Mouse (Mus musculus): ENCODE data around the gene Fhdc1. TPM values are rescaled to one million over a fixed set of nuclear protein-coding genes. Genes with fewer than 3 reads are reported as not detected.

Fhdc1 gene
- total RNA-seq (2015) (0.09 and 0.32 TPM in 2 replicates), total RNA-seq (2017) (0.65 and 0.73 TPM in 2 replicates)

- peak; percentile 50 for ATAC-seq (ENCODE audit: poor library complexity, severe bottlenecking)
Measured at GRCm38 (mm10) chr3:84480006-84480897, at the start of gene Fhdc1. Fhdc1 (minus strand) TSS chr3:84480429.

DNA sequence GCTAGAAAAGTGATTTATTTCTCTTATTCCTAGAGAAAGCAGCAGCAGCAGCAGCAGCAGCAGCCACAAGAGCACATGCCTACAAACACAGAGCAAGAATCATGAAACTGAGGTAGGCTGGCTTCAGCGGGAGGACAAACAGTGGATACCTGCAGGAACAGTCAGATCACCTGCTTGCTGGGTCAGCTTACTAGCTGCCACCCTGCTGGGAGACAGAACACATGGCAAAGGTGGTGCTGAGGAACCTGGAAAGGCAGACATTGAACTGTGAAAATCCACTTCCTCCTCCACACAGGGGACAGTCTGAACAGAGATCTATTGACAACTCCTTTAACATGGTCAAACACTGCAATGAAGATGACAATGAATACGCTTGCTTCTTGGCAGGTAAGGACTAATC, 48.8 kb upstream of the Fhdc1 start:
- ATAC-seq (ENCODE audit: poor library complexity, severe bottlenecking) = no peak

DNA sequence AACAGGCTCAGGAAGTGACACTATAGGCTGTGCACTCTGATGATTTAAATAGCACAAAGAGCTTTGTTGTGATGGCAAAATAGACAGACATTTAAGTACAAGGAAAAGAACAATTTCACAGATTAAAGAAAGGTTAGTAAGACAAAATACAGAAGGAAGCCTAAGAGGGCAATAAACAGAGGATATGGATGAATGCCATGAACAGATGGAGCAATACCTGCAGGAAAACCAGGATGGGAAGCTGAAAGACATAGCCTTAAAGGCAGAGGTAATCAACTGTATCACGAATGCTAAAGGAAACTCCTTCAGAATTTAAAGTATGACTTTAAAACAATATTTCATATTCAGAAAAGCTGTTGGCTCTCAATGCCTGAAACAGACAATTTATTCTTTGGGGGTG, 44.7 kb upstream of the Fhdc1 start:
- ATAC-seq (ENCODE audit: poor library complexity, severe bottlenecking) = no peak

GRCm38 (mm10) chr3:84516163-84516562, 35.9 kb upstream of the Fhdc1 start:
- no peak for ATAC-seq (ENCODE audit: poor library complexity, severe bottlenecking)

- ATAC-seq (ENCODE audit: poor library complexity, severe bottlenecking) = no peak
Measured at GRCm38 (mm10) chr3:84512774-84513515, 32.7 kb upstream of the Fhdc1 start.

DNA sequence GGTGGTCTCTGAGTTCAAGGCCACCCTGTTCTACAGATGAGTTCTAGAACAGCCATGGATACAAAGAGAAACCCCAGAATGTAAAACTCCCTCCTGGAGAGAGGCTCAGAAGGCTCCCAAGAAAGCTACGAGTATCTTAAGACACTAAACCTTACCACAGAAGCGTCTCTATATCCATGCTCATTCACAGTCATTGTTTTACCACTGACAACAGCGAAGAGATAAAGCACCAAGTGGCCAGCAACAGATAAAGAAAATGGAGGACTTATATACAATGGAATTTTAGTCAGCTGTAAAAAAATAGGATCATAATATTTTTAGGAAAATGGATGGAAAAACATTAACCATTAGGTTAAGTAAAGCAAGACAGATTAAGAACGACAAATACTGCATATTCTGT, 25.0 kb upstream of the Fhdc1 start:
- ATAC-seq (ENCODE audit: poor library complexity, severe bottlenecking) = no peak

DNA sequence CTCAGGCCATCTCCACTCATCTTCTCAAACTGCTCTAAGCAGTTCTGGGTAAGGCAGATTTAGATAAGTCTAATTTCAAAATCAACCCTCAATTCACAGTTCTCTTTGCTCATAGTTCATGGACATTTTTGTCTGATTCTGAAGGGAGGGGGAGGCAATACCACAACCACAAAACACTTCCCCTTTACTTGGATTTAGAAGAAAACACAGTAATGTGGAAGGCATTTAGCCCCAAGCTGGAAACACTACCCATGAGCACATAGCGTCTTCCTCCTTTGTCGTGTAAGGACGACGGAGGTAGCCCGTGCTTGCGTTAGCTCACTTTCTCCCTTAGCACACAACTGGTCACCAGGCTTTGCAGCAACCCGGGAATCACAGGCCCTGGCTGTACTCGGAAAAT, 24.1 kb upstream of the Fhdc1 start:
- ATAC-seq (ENCODE audit: poor library complexity, severe bottlenecking) = peak; percentile 99

DNA sequence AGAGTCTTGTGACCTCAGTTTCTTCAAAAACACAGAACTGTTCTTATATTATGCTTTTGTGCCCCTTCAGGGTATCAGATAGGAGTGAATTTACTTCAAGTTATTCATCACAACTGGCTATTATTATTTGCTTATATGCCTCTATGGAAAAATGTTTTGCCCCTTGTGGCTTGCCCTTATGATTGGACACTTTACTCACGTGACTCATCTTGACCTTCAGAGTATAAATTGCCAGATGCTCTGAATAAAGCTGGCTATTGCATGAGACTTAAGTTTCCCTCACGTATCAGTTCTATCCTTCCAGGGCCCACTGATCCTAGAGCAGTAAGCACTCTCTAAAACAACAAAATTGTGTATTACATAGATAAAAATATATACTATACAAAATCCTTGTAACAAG, 21.9 kb upstream of the Fhdc1 start:
- ATAC-seq (ENCODE audit: poor library complexity, severe bottlenecking) = no peak

GRCm38 (mm10) chr3:84500491-84500890, 20.3 kb upstream of the Fhdc1 start:
- no peak for ATAC-seq (ENCODE audit: poor library complexity, severe bottlenecking)

GRCm38 (mm10) chr3:84497718-84498117, 17.5 kb upstream of the Fhdc1 start:
- no peak for ATAC-seq (ENCODE audit: poor library complexity, severe bottlenecking)

DNA sequence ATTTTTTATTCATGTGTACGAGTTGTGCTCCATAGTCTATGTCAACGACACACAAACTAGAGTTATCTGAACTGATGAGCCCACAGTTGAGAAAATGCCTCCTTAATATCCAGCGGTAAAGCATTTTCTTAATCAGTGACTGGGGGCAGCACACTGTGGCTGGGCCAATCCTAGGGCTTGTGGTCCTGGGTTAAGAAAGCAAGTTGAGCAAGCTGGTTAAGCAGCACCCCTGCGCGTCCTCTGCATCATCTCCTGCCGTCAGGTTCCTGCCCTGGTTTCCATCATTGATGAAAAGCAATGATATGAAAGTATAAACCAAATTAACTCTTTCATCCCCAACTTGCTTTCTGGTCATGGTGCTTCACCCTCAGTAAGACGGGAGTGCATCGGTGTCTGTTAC, 12.4 kb upstream of the Fhdc1 start:
- ATAC-seq (ENCODE audit: poor library complexity, severe bottlenecking) = no peak

GRCm38 (mm10) chr3:84492148-84492547, 11.9 kb upstream of the Fhdc1 start:
- peak; percentile 47; the same call in 1 of the 2 replicates for ATAC-seq (ENCODE audit: poor library complexity, severe bottlenecking)

DNA sequence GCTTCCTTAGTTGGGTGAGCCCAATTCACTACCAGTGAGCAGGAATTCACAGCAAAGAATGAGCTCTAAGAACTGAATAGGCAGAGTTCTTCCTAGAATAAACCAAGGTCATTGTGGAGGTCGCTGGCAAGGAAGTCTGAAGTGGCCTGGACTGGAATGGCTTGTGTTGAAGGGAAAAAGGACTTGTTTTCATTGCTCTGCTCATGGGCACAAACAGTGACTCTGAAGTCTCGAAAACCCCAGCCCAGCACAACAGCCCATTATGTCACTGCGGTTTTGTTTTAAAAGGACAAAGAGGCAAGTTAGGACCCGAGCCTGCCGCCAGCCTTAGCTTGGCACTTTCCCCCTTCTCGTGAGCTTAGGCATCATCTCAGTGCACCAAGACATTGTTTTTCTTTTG, 8.5 kb upstream of the Fhdc1 start:
- no peak for ATAC-seq (ENCODE audit: poor library complexity, severe bottlenecking)

- no peak for ATAC-seq (ENCODE audit: poor library complexity, severe bottlenecking)
Measured at GRCm38 (mm10) chr3:84484891-84485290, 4.7 kb upstream of the Fhdc1 start.

- no peak for ATAC-seq (ENCODE audit: poor library complexity, severe bottlenecking)
Measured at GRCm38 (mm10) chr3:84484333-84484732, 4.1 kb upstream of the Fhdc1 start.

DNA sequence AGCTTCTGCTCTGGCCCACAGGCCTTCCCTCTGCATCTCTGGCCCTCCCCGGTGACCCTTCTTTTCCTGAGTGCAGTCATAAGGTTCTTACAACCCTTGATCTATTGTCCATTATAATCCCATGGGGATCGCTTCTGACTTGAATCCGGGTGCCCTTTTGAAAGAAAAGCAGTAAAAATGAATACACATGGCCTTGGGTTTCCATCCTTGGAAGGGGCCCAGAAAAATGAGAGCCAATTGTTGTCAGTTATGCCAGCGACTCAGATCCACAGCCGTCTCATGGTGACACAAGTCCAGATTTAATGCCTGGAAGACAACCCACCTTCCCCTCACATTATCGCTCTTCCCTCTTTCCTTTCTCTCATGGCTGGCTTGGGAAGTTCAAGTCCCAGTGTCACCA, 1.9 kb upstream of the Fhdc1 start:
- no peak for ATAC-seq (ENCODE audit: poor library complexity, severe bottlenecking)

- peak; percentile 17; the same call in 1 of the 2 replicates for ATAC-seq (ENCODE audit: poor library complexity, severe bottlenecking)
Measured at GRCm38 (mm10) chr3:84481104-84481503, 875 bp upstream of the Fhdc1 start.

DNA sequence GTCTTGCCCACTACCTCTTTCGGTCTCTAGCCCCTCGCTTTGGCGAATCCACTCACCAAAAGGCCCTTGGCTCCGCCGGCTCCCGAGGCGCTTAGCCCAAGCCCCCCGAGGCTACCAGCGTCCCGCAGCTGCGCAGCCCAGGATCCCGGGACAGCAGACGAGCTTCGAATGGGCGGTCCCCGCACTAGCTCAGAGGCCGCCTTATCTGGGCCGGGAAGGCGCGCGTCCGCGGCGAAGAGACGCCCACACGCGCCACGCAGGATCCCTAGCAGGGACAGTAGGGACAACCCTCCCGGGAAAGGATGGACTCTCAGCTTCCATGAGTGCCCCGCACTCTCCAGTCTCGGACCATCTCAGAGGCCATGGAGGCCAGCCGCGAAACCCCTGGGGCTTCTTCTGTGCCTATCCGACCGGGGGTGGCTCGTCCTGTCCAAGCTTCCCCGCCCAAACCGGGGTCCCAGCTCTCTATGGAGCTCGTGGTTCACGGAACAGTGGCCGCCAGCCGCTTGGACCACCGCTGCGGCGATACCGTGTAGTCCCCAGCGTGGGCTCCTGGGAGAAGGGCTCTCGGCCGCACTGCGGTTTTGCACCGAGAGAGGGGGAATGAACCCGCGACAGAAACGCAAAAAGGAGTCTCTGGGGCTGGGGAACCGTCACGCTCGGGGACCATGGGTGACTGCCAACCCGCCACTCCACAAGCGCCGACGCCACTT, 780 bp downstream of the Fhdc1 start:
- peak; percentile 55 for ATAC-seq (ENCODE audit: poor library complexity, severe bottlenecking)

DNA sequence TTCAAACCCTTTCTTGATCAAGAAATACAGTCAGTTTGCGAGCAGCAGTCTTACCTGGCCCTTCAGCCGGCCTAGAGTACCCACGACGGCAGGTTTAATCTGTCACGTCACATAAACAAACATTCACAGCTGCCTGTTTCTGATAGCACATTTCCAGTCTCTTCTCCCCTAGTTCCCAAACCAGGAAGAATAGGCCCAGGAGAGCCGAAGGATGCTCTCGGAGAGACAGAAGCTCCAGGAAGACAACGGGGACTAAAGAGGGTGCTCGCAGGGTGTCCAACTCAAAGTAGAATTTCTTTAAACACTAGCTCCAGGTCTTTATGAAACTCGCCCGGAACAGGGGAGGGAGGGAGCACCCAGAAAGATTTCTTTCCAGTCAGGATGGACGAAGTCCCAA, 1.3 kb downstream of the Fhdc1 start:
- no peak for ATAC-seq (ENCODE audit: poor library complexity, severe bottlenecking)

DNA sequence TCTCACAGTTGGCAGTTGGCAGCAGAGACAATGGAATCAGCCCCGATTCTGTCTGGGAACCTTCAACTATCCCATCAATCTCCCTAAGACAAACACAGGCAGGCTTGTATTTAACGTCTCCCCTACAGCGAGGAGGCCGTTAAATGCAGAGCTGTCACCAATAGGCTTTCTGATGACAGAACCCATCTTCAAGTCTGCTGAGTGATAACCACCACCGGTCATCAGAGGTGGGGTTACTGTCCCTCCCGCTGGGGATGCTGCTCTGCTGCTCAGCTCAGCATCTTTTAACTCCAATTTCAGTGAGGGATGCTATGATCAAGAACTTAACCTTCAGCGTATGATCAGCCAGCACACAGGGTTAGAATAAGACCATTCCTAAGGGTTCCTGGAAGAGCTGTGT, 2.0 kb downstream of the Fhdc1 start:
- no peak for ATAC-seq (ENCODE audit: poor library complexity, severe bottlenecking)

DNA sequence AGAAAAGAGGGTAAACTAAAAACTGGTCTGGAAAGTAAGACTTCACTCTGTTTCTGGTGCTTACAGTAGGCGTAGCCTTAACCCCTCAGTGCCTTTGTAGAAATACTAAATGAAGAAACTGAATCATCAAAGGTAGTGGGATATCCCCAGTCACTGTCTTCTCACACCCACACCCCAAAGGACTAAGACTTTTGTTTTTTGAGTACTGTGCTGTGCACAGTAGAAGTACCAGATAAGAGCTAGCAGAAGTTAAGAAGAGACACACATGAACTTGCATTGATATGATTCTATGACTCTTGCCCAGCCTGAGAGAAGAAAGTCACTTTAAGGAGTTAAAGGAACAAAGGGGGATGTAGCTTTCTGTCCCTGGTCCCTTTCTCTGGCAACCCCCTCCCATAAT, 2.7 kb downstream of the Fhdc1 start:
- no peak for ATAC-seq (ENCODE audit: poor library complexity, severe bottlenecking)

Data from megakaryocyte, adult 5-6 weeks (primary cell).